7 mouse cellular contexts compared by ENCODE assay signal in the genomic region with DNA sequence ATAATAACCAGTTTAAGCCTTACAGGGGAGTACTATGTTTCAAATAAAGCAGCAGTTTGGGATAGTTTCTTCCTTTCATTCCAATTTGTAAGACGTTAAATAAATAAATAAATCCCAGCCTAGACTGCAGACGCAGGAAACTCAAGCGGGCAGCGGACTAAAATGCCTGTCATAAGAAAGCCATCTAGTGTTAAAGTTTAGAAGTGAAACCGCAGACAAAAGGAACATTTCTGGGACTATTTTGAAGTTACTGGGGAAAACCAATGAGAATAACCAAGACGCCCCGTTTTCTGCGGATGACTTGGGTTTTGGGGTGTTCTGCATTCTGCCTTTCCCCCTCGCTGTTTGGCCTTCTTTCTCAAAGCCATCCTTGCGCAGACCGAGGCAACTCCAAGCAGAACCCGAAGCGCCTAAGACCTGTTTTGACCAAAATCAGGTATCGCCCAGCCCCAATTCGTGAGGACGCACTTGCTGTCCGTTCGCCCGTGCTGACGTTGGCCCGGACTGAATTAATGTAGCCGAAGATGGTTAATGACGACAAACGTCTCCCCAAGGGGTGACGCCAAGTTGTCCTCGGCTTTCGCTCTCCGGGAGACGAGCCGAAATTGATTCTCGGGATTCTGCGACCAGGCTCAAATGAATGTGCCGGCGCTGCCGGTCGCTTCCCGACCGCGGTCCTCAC. TPM values are rescaled to one million over a fixed set of nuclear protein-coding genes. Genes with fewer than 3 reads are reported as not detected.
DNase-seq lines count a peak whose midpoint lies in the region; ATAC-seq and TF ChIP-seq lines count a peak whose summit lies in the region.

No protein-coding gene starts in this region.

- in situ Hi-C loops in ES-E14 (cut with MboI; ENCODE audit: low sequenced_read_pairs in 2 of 2, unreplicated experiment in 2 of 2): loop anchor here in 1 of 2 experiments (25.0 kb wide), 1 partner anchor 382 kb away; no protein-coding TSS in a partner anchor

- DNase-seq in ES-E14 (ENCODE audit: low read depth, low spot score): no peak
- DNase-seq in brain, embryonic 14.5 days (ENCODE audit: low read depth): peak; percentile 93
- DNase-seq in hindbrain, embryonic 11.5 days (ENCODE audit: low spot score): peak; percentile 68
- peak; percentile 39 to 40 for DNase-seq in layer of hippocampus, postnatal 10 days (ENCODE audit: low spot score in 2 of 2)
- DNase-seq in lung, postnatal 10 days: peak; percentile 75
- peak; percentile 78 for DNase-seq in retina, postnatal 1 day

- no peaks in the 10 kb centered on the region for H3K9me3 ChIP-seq in ES-E14 (ENCODE audit: control insufficient read depth, insufficient read depth, low read depth, low read length)
- H3K9me3 ChIP-seq in forebrain, embryonic 13.5 days (replicated peaks): no peaks in the 10 kb centered on the region
- H3K9me3 ChIP-seq in hindbrain, embryonic 11.5 days (ENCODE audit: control insufficient read depth, low read length): no peaks in the 10 kb centered on the region

- peak overlapping the region; percentile 80 for H3K4me2 ChIP-seq in forebrain, embryonic 13.5 days
- peak overlapping the region; percentile 85 for H3K4me2 ChIP-seq in hindbrain, embryonic 11.5 days (replicated peaks; ENCODE audit: low read depth, low read length)

- WGBS in forebrain, embryonic 13.5 days: under 1% methylated on average over 39 of the region's 39 CpGs
- under 1% methylated on average over 39 of the region's 39 CpGs for WGBS in hindbrain, embryonic 11.5 days

- H3K27ac ChIP-seq in ES-E14 (ENCODE audit: insufficient read depth, low read depth, low read length, poor library complexity, severe bottlenecking): no peak overlapping the region
- peak overlapping the region; percentile 74 for H3K27ac ChIP-seq in forebrain, embryonic 13.5 days
- H3K27ac ChIP-seq in hindbrain, embryonic 11.5 days (ENCODE audit: low read depth, low read length): peak overlapping the region; percentile 69

- peak overlapping the region; percentile 94 to 97 for H3K4me3 ChIP-seq in ES-E14 (ENCODE audit: insufficient read depth in 1 of 2, low read depth in 1 of 2, low read length in 2 of 2, poor library complexity in 1 of 2, severe bottlenecking in 1 of 2)
- peak overlapping the region; percentile 78 for H3K4me3 ChIP-seq in forebrain, embryonic 13.5 days
- peak overlapping the region; percentile 80 for H3K4me3 ChIP-seq in hindbrain, embryonic 11.5 days (ENCODE audit: low read depth, low read length)

- no peaks in the 10 kb centered on the region; the same call in 1 of the 2 replicates for H3K36me3 ChIP-seq in ES-E14 (ENCODE audit: control insufficient read depth, insufficient read depth, low read length, poor library complexity, severe bottlenecking)
- H3K36me3 ChIP-seq in forebrain, embryonic 13.5 days (ENCODE audit: poor library complexity, severe bottlenecking): no peaks in the 10 kb centered on the region
- H3K36me3 ChIP-seq in hindbrain, embryonic 11.5 days (ENCODE audit: control insufficient read depth, insufficient read depth, low read length): no peaks in the 10 kb centered on the region

- peaks cover 1 to 9% of the 10 kb centered on the region in 2 experiments; a peak in 3 of 4 replicates for H3K4me1 ChIP-seq in ES-E14 (ENCODE audit: control insufficient read depth in 2 of 2, insufficient read depth in 2 of 2, low read length in 2 of 2, poor library complexity in 1 of 2)
- peaks cover 44% of the 10 kb centered on the region for H3K4me1 ChIP-seq in forebrain, embryonic 13.5 days
- H3K4me1 ChIP-seq in hindbrain, embryonic 11.5 days (replicated peaks; ENCODE audit: control insufficient read depth, insufficient read depth, low read length): no peaks in the 10 kb centered on the region

- TF ChIP-seq CTCF in brain, embryonic 14.5 days (IDR thresholded peaks at IDR 0.05; ENCODE audit: borderline replicate concordance, extremely low read depth, insufficient read depth, insufficient read length): peak; percentile 51; the same call in 1 of the 2 replicates

- no peaks in the 10 kb centered on the region for H3K27me3 ChIP-seq in forebrain, embryonic 13.5 days
- no peaks in the 10 kb centered on the region for H3K27me3 ChIP-seq in hindbrain, embryonic 11.5 days (ENCODE audit: control insufficient read depth, insufficient read depth, low read length)

- H3K9ac ChIP-seq in ES-E14 (ENCODE audit: insufficient read depth, low read depth, low read length, poor library complexity, severe bottlenecking): peak overlapping the region; percentile 87
- peak overlapping the region; percentile 90 for H3K9ac ChIP-seq in forebrain, embryonic 13.5 days
- H3K9ac ChIP-seq in hindbrain, embryonic 11.5 days (ENCODE audit: low read depth, low read length): peak overlapping the region; percentile 83

- ATAC-seq in forebrain, embryonic 13.5 days: peak; percentile 20
- peak; percentile 15; the same call in 1 of the 2 replicates for ATAC-seq in hindbrain, embryonic 11.5 days (ENCODE audit: low FRiP score)

- TF ChIP-seq POLR2A in brain, embryonic 14.5 days (IDR thresholded peaks at IDR 0.05; ENCODE audit: borderline replicate concordance, extremely low read depth, insufficient read depth, insufficient read length, poor library complexity, severe bottlenecking): no peak

TF ChIP-seq in ES-E14, 5 proteins besides CTCF, POLR2A, EP300 and RAD21:
- TF ChIP-seq MAFK (IDR thresholded peaks at IDR 0.05; ENCODE audit: insufficient read depth, low read depth, low read length): no peak
- TF ChIP-seq ZC3H11A (IDR thresholded peaks at IDR 0.05; ENCODE audit: borderline replicate concordance, low read depth, low read length): no peak
- no peak for TF ChIP-seq HCFC1 (IDR thresholded peaks at IDR 0.05; ENCODE audit: borderline replicate concordance, insufficient read depth, low read length)
- TF ChIP-seq CHD2 (IDR thresholded peaks at IDR 0.05; ENCODE audit: low read depth, low read length): no peak
- TF ChIP-seq ZNF384 (IDR thresholded peaks at IDR 0.05; ENCODE audit: low read depth, low read length): no peak
TF ChIP-seq in ES-E14: peak in this region for 0.

RNA-seq across cellular contexts. Expression of a gene that starts 0.6 kb away (rescaled TPM):
- 16.6 and 19.0 TPM in 2 replicates for total RNA-seq in ES-E14 (2012; rRNA removed)
- 45.4 and 52.0 TPM in 2 replicates for polyA plus RNA-seq in brain, embryonic 14.5 days (2012; rRNA removed)
- polyA plus RNA-seq in forebrain, embryonic 13.5 days (2015; fragmentation: Nextera tagmentation; extraction: Ambion mirVana): 26.7 and 27.2 TPM in 2 replicates
- 12.2 and 12.9 TPM in 2 replicates for polyA plus RNA-seq in hindbrain, embryonic 11.5 days (2014; fragmentation: Nextera tagmentation; extraction: Ambion mirVana)
- total RNA-seq in layer of hippocampus, postnatal 10 days (2021): 10 to 100 TPM; 29.9 to 31.2 TPM
